Mouse (Mus musculus) c-Kit-positive CD71-positive TER-119-negative erythroid progenitor cells, embryonic 14.5 days (primary cell): Measurements from ENCODE around the gene Car8.

Experiments used
- DNase-seq: peaks from one replicate; pipeline ENCODE4 v3.0.0-alpha.2; 2013; ENCODE audit warnings: low read depth

Gene Car8

GRCm38 (mm10) chr4:8238560-8239305, at the start of gene Car8:
Gene Car8 (minus strand): TSS chr4:8239041.
- no peak for DNase-seq

DNA sequence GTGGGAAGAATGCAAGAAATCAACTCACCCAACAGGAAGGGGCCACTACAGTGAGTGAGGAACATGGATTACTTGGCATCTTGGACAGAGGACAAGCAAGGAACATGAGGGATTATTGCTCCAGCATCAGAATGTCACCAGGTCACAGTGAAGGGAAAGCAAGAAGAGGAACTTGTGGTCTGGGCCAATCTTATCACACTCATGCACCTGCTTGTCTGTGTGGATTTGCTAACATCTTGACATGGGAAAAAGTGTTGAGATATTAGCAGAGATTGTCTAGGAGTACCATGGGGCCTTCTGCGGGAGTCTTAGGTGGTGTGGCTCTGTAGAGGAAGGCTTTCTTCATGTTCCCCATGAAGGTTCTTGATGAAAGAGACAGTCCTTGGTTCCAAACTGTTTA, 46.1 kb upstream of the Car8 start:
- no peak for DNase-seq

GRCm38 (mm10) chr4:8278159-8278558, 39.3 kb upstream of the Car8 start:
- no peak for DNase-seq

GRCm38 (mm10) chr4:8249805-8250204, 11.0 kb upstream of the Car8 start:
- DNase-seq = no peak

- DNase-seq = no peak
Observed at GRCm38 (mm10) chr4:8245495-8246063, 6.7 kb upstream of the Car8 start.

DNA sequence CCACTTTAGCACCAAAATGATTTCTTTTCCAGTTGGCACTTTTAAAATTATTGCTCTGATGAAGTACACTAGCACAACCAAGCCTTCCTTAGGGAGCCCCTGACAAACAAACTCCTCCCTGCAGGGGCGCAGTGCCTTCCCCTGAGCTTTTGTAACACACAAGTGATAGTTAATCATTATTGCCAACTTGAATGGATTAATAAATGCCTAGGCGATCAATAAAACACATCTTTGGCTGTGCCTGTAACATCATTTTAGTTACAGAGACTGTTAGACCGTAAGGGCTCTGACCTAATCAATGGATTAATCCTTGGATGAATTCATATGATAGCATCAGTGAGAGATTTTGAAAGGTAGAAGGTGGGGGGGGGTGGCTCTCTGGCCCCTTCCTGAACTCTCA, 6.2 kb upstream of the Car8 start:
- no peak for DNase-seq

DNA sequence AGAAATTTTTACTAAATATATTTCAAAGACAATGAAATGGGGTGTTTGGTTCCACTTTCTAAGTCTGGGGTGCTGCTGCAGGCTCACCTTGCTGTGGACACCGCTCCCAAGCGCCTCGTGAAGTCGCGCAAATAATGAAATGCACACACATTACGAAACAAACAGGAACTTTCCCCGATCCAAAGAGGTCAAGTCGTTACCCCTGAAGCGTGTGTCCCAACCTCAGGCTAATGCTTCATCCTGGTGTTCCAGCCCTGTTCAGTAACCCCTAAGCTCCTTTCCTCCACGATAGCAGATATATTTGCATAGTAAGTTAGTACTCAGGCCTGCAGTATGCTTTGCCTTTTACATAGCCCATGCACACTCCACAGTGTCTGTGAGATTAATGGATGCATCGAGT, 858 bp upstream of the Car8 start:
- no peak for DNase-seq

- no peak for DNase-seq
Observed at GRCm38 (mm10) chr4:8239306-8239670, 447 bp upstream of the Car8 start.

DNA sequence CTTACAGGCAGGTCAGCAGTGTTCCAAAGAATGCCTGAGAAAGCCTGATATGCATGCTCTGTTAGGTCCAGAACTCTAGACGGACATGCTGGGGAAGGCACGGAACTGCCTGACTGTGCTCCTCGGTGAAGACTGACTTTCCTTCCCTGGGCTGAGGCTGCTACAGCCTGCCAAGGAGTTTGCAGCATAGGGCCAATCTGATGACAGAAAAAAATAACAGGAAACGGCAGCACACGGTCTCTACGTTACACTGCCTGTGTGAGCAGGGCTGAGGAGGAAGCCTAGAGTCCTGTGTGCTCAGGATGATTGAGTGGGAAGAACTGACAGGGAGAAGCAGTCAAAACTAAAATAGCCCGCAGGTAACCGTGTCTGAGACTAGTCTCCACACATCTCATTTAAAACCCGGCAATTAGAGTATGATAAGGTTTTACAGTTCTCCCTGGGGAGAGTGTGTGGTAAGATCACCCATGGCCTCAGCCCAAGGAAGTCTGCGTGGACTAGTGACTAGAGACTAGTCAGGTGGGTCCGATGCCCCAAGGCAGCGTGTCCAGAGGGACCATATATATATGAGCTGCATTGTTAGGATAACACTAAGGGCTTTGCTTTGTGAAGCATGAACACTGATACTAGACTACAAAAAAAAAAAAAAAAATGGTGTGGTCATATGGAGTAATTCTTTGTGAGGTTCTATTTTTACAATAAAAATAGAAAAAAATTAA, 6.3 kb downstream of the Car8 start:
- no peak for DNase-seq

DNA sequence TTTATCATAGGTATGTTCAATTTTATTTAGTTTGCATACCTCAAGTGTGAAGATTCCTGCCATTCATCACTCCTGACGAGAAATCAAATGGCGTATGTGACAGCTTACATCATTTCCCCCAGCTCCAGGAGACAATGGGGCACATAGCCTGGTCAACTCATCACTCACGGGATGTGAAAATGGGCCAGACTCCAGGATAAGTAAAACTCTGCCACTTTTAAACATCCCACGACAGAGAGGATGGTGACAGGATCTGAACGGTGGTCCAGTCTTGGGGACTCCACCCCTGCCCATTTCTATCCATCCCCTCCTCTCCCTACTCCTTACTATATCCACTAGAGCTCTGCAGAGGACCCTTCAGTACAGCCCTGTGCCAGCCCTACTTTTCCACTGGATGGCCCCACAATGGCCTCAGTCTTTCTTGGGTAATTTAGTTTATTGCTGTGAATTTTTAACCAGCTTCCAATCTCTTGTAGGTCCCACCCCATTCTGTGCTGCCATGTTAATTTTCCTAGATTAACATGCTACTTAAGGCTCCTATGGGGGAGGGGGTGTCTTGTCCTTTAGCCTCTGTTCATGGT, 7.5 kb downstream of the Car8 start:
- DNase-seq = no peak

DNA sequence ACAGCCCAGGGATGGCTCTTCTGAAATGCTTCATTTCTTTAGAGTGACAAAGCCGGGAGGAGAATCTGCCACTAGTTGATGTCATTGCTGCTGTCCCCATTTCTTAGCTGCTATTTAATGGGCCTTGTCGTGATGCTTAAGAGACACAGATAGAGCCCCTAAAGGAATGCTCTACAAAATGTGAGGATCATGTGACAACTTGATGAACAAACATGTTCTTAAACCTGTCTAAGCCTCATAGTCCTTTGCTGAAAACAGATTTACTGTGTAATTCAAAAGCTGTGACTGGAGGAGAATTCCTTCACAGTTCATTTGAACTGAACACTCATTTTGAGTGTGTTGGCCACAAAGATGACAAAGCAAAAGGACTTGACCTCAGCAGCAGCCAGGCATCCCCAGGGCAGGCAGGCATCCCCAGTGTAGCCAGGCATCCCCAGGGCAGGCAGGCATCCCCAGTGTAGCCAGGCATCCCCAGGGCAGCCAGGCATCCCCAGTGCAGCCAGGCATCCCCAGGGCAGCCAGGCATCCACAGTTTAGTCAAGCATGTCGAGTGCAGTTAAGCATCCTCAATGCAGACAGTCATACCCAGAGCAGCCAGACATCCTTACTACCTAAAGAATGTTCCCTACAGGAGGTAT, 9.1 kb downstream of the Car8 start:
- DNase-seq = no peak

GRCm38 (mm10) chr4:8218941-8219340, 19.9 kb downstream of the Car8 start:
- DNase-seq = no peak

DNA sequence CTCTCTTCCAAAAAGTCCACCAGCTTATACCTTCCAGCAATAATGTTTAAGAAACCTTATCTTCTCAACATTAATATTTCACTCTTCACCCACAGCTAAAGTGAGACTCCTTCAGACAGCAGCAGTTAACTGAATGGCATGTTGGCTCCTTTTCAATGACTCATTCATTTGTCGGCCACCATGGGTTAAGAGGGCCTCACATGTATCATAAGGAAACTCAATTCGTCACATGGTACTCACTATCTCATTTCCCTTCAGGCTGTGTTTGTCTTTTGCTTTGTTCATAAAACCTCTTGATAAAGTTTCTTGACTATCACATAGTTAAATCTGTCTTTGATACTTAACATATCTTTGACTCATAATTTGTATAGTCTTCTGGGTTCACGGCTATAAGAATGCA, 20.8 kb downstream of the Car8 start:
- no peak for DNase-seq

DNA sequence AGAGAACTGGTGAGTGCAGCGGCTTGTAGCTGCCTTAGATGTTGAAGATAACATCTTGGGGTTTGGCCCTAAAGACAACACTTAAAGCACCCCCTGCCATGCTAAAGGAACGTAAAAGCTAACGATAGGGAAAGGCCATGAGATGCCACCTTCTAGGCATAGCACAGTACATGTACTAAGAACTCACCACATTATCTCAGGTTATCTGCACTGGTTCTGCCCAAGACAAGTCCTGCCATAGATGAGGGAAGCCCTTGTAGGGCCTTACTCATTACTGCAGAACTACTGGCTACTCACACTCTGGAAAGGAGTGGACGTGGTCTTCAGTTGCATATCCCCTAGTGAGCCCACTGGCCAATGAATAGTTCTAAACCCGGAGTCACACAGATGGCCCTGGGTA, 21.6 kb downstream of the Car8 start:
- no peak for DNase-seq

- no peak for DNase-seq
Observed at GRCm38 (mm10) chr4:8216551-8216950, 22.3 kb downstream of the Car8 start.

GRCm38 (mm10) chr4:8213661-8214060, 25.2 kb downstream of the Car8 start:
- no peak for DNase-seq

- no peak for DNase-seq
Observed at GRCm38 (mm10) chr4:8212873-8213569, 25.8 kb downstream of the Car8 start.

- DNase-seq = no peak
Observed at GRCm38 (mm10) chr4:8210452-8210851, 28.4 kb downstream of the Car8 start.

DNA sequence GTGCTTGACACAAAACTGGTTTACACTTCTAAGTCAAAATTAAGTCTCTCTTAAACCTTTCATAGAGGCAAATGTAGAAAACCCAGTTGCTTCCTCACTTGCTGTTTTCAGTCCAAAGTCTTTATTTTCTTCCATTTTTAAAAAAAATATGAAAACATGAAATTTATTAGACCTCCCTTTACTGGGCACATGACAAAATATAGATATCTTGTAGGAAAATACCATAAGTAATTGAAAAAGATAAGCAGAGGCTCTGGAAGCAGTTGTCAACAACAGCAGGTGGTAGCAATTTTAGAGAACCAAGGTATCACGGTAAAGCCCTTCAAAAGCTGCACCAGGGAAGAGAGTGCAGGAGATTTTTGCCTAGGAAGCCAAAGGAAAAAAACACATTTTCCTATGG, 30.9 kb downstream of the Car8 start:
- no peak for DNase-seq

DNA sequence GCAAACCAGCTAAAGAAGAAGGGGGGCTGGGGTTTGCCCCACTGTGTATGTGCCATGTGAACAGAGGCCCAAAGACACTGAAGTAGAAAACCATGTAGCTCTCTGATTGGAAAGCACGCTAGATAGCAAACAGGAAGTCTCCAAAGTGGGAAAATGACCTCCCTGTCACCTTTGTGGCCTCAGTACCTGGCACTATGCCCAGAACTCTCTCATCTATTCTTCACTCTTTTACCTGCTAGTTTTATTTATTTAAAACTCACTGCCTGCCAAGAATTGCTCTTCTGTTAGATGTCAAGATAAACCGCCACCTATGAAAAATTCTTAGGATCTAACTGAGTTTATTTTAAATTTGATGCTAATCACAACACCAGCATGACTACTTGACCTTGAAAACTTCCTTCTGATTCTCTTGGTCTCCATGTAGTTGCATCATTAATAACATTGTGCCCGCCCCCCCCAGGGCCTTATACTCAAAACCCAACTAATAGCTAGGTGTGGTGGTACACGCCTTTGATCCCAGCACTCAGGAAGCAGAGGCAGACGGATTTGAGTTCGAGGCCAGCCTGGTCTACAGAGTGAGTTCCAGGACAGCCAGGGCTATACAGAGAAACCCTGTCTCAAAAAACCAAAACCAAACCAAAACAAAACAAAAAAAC, 31.8 kb downstream of the Car8 start:
- no peak for DNase-seq

DNA sequence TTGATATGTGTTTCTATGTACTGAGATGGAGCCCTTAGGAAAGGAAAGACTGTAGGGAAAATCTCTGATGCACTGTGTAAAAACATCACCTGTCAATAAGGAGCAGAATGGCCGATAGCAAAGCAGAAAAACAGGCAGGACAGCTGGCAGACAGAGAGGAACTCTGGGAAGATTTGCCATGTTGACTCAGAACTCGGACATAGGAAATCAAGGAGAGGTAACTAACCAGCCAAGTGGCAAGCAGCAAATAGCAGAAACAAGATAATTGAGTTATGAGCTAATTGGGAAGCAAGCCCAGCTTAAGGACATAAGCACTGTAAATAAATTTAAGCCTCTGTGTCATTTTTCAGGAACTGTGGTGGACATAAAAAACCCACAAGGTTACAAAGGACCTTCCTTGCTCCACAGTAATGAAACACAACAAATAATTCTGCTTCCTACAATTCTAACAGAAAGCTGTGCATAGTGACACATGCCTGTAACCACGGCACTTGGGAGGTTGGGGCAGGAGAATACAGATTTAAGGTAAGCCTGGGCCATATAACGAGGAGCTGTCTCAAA, 33.7 kb downstream of the Car8 start:
- no peak for DNase-seq
